Mouse (Mus musculus): ENCODE data around the gene Txnip. TPM values are rescaled to one million over a fixed set of nuclear protein-coding genes. Genes with fewer than 3 reads are reported as not detected.
A peak's percentile ranks its signal among the peaks of the same experiment; 100 is the strongest.

Txnip gene
- polyA plus RNA-seq, 1 experiment from 2014 or later: 42.8 TPM

- no peaks in the 10 kb centered on the region for H3K27me3 ChIP-seq
- ATAC-seq (ENCODE audit: insufficient read depth): no peak
- H3K4me3 ChIP-seq (replicated peaks): no peak overlapping the region
- H3K4me1 ChIP-seq (replicated peaks): peaks cover 26% of the 10 kb centered on the region
- no peak overlapping the region for H3K4me2 ChIP-seq
- H3K27ac ChIP-seq (replicated peaks): no peak overlapping the region
- no peaks in the 10 kb centered on the region for H3K9me3 ChIP-seq (replicated peaks)
- no peak overlapping the region for H3K9ac ChIP-seq
- WGBS (ENCODE audit: insufficient replicate concordance): 14% methylated on average over 8 of the region's 8 CpGs
- no peaks in the 10 kb centered on the region for H3K36me3 ChIP-seq (replicated peaks)
Measured at GRCm38 (mm10) chr3:96551203-96551602, 6.6 kb upstream of the Txnip start.

DNA sequence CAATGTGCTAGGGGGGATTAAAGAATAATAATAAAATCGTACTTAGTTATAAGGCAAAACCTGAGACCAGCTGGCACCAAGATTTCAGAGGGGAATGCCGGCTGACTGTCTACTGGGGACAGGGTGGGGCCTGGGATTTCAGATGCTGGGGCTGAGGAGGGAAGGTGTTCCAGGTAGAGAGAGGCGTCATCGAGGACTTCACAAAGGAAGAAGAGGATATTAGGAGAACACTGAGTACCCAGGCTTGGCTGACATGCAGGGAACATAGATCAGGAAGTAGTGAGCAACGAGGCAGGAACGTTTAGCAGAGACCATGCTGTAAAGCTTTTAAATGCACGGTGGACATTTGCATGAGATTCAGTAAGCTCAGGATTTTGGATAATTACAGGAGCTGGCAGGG, 5.9 kb upstream of the Txnip start:
- H3K4me3 ChIP-seq (replicated peaks): no peak overlapping the region
- 44% methylated on average over 7 of the region's 7 CpGs for WGBS (ENCODE audit: insufficient replicate concordance)
- no peak overlapping the region for H3K9ac ChIP-seq
- peaks cover 33% of the 10 kb centered on the region for H3K4me1 ChIP-seq (replicated peaks)
- no peak overlapping the region for H3K27ac ChIP-seq (replicated peaks)
- no peak overlapping the region for H3K4me2 ChIP-seq
- no peaks in the 10 kb centered on the region for H3K27me3 ChIP-seq
- no peak for ATAC-seq (ENCODE audit: insufficient read depth)
- H3K9me3 ChIP-seq (replicated peaks): no peaks in the 10 kb centered on the region
- no peaks in the 10 kb centered on the region for H3K36me3 ChIP-seq (replicated peaks)

DNA sequence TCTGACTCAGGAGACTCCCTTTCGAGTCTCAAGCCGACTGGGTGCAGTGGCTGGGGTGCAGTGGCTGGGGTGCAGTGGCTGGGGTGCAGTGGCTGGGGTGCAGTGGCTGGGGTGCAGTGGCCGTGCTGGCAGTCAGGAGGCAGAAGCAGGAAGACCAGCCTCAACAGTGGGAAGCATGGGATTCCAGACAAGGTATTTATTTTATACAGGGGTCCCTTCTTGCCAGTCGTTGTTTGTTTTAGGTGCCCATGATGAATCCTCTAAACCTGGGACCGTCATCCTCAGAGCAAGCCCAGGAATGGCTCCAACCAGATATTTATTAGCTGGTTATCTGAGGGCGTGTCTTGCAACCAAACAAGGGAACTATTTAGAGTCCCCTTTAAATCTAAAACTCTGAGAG, 4.2 kb upstream of the Txnip start:
- 36% methylated on average over 6 of the region's 6 CpGs for WGBS (ENCODE audit: insufficient replicate concordance)
- Histone ChIP-seq H3K27ac (replicated peaks) (no peak overlapping the region), H3K9ac (no peak overlapping the region), H3K27me3 (no peaks in the 10 kb centered on the region), H3K36me3 (replicated peaks) (no peaks in the 10 kb centered on the region), H3K4me3 (replicated peaks) (no peak overlapping the region), H3K4me2 (no peak overlapping the region), H3K4me1 (replicated peaks) (peaks cover 37% of the 10 kb centered on the region), H3K9me3 (replicated peaks) (no peaks in the 10 kb centered on the region)
- no peak for ATAC-seq (ENCODE audit: insufficient read depth)

GRCm38 (mm10) chr3:96554251-96554650, 3.5 kb upstream of the Txnip start:
- H3K27me3 ChIP-seq: no peaks in the 10 kb centered on the region
- H3K4me1 ChIP-seq (replicated peaks): peaks cover 38% of the 10 kb centered on the region
- no peak overlapping the region for H3K9ac ChIP-seq
- H3K9me3 ChIP-seq (replicated peaks): no peaks in the 10 kb centered on the region
- no peak overlapping the region for H3K4me2 ChIP-seq
- no peak for ATAC-seq (ENCODE audit: insufficient read depth)
- H3K36me3 ChIP-seq (replicated peaks): peaks cover 3% of the 10 kb centered on the region
- no peak overlapping the region for H3K27ac ChIP-seq (replicated peaks)
- 74% methylated on average over 6 of the region's 6 CpGs for WGBS (ENCODE audit: insufficient replicate concordance)
- no peak overlapping the region for H3K4me3 ChIP-seq (replicated peaks)

DNA sequence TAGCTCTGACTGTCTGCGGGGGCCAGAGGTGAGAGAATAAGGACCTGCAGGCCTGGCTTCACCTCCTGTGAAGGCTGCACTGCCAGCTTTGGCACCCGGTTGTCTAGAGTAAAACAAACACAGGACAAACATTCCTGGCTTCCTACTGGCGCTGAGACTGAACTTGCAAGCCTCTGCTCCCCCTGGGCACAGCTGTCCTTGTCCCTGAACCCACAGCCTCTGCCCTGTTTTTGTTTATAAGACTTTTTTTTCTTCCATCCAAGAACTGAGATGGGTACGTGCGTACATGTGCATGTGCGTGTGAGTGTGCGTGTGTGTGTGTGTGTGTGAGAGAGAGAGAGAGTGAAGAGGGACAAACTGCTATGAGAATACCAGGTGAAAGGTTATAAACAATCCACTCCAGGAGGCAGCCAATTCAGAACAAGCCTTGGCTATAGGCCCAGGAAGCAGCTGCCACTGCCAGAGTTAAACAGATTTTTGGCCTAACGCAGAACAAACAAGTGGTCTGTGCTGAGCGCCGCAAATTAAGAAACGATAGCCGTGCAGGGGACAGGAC, 2.6 kb upstream of the Txnip start:
- Histone ChIP-seq H3K27me3 (no peaks in the 10 kb centered on the region), H3K9ac (no peak overlapping the region), H3K9me3 (replicated peaks) (no peaks in the 10 kb centered on the region), H3K27ac (replicated peaks) (peak overlapping the region; percentile 70), H3K4me3 (replicated peaks) (no peak overlapping the region), H3K4me1 (replicated peaks) (peaks cover 47% of the 10 kb centered on the region), H3K36me3 (replicated peaks) (peaks cover 12% of the 10 kb centered on the region), H3K4me2 (no peak overlapping the region)
- ATAC-seq (ENCODE audit: insufficient read depth): no peak
- 70% methylated on average over 12 of the region's 12 CpGs for WGBS (ENCODE audit: insufficient replicate concordance)

GRCm38 (mm10) chr3:96555999-96556614, 1.6 kb upstream of the Txnip start:
- Histone ChIP-seq H3K9me3 (replicated peaks) (no peaks in the 10 kb centered on the region), H3K4me3 (replicated peaks) (peak overlapping the region; percentile 75), H3K4me1 (replicated peaks) (peaks cover 57% of the 10 kb centered on the region), H3K9ac (peak overlapping the region; percentile 75), H3K27me3 (no peaks in the 10 kb centered on the region), H3K36me3 (replicated peaks) (peaks cover 22% of the 10 kb centered on the region), H3K27ac (replicated peaks) (0 out of 2 replicates have a peak overlapping the region, but pooled peaks have one; percentile 89), H3K4me2 (peak overlapping the region; percentile 84)
- 59% methylated on average over 15 of the region's 15 CpGs for WGBS (ENCODE audit: insufficient replicate concordance)
- no peak for ATAC-seq (ENCODE audit: insufficient read depth)

DNA sequence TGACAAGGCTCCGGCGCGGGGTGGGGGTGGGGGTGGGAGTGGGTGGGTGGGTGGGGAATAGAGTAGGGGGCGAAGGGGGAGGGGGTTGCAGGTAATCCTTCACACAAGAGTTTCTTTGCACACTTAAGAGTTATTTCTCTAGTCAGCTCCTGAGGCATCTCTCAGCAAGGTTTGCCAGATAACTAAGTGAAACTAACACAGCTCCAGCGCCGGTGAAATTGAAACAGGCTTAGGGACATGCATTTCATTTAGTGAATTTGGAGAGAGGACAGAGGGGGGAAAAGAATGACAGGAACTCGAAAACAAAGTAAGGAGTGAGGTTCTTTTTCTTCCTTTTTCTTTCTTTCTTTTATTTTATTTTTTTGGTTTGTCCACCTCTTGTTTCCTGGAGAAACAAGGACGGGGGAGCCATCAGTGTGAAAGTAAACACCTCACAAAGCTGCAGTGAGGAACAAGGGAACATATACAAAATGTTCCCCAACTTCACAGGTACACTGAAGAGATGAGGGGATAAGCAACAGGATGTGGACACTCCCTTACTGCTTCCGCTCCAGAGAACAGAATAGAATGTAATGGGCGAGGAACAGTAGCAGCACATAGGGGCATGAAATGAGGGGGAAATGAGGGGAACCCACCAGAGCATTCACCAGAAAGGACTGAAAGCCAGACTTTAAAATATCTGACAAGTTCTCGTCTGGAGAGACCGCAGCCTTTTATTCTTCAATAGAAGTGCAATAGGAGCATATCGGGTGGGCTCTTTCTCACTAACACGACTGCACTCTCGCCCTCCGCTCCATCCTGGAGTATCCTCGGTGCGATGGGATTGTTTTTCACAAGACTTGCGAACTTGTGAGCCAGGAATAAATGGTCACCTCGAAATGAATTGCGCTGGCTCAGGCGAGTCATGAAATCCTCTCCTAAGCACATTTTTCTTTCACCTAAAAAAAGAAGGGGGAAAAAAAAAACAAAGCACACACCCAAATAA, 814 bp upstream of the Txnip start:
- H3K4me3 ChIP-seq (replicated peaks): peak overlapping the region; percentile 75
- no peaks in the 10 kb centered on the region for H3K27me3 ChIP-seq
- H3K4me2 ChIP-seq: peak overlapping the region; percentile 84
- H3K36me3 ChIP-seq (replicated peaks): peaks cover 26% of the 10 kb centered on the region
- 0 out of 2 replicates have a peak, but pooled peaks have one; percentile 22 for ATAC-seq (ENCODE audit: insufficient read depth)
- peaks cover 57% of the 10 kb centered on the region for H3K4me1 ChIP-seq (replicated peaks)
- H3K9me3 ChIP-seq (replicated peaks): no peaks in the 10 kb centered on the region
- H3K27ac ChIP-seq (replicated peaks): peak overlapping the region; percentile 89
- WGBS (ENCODE audit: insufficient replicate concordance): 1% methylated on average over 22 of the region's 22 CpGs
- peak overlapping the region; percentile 75 for H3K9ac ChIP-seq

- Histone ChIP-seq H3K4me3 (replicated peaks) (peak overlapping the region; percentile 75), H3K27me3 (no peaks in the 10 kb centered on the region), H3K4me1 (replicated peaks) (peaks cover 62% of the 10 kb centered on the region), H3K36me3 (replicated peaks) (peaks cover 26% of the 10 kb centered on the region), H3K9me3 (replicated peaks) (no peaks in the 10 kb centered on the region), H3K9ac (peak overlapping the region; percentile 87), H3K27ac (replicated peaks) (peak overlapping the region; percentile 89), H3K4me2 (peak overlapping the region; percentile 84)
- ATAC-seq (ENCODE audit: insufficient read depth): peak; percentile 22
- under 1% methylated on average over 17 of the region's 17 CpGs for WGBS (ENCODE audit: insufficient replicate concordance)
Measured at GRCm38 (mm10) chr3:96558159-96558558, 402 bp downstream of the Txnip start.

DNA sequence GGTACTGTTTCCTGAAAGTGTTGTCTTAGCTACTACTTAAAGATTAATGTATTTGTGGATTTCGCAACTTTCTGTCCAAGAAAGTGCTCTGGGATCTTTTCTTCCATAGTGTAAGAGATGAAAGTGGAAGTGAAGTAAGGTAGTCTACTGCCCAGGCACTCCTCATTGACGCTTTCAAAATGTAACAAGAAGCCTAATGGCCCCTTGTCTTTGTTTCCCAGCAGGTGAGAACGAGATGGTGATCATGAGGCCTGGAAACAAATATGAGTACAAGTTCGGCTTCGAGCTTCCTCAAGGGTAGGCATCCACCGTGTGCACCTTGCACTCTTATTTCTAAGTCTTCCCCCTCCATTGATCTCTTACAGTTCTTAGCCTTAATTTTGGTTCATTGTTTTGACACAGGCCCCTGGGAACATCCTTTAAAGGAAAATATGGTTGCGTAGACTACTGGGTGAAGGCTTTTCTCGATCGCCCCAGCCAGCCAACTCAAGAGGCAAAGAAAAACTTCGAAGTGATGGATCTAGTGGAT, 975 bp downstream of the Txnip start:
- 9% methylated on average over 10 of the region's 10 CpGs for WGBS (ENCODE audit: insufficient replicate concordance)
- peak overlapping the region; percentile 84 for H3K4me2 ChIP-seq
- H3K4me1 ChIP-seq (replicated peaks): peaks cover 60% of the 10 kb centered on the region
- ATAC-seq (ENCODE audit: insufficient read depth): no peak
- H3K9me3 ChIP-seq (replicated peaks): no peaks in the 10 kb centered on the region
- peaks cover 26% of the 10 kb centered on the region for H3K36me3 ChIP-seq (replicated peaks)
- H3K27ac ChIP-seq (replicated peaks): peak overlapping the region; percentile 89
- no peaks in the 10 kb centered on the region for H3K27me3 ChIP-seq
- peak overlapping the region; percentile 75 for H3K4me3 ChIP-seq (replicated peaks)
- H3K9ac ChIP-seq: peak overlapping the region; percentile 87

GRCm38 (mm10) chr3:96559398-96559910, 1.7 kb downstream of the Txnip start:
- H3K9me3 ChIP-seq (replicated peaks): no peaks in the 10 kb centered on the region
- H3K9ac ChIP-seq: peak overlapping the region; percentile 87
- no peak for ATAC-seq (ENCODE audit: insufficient read depth)
- H3K27ac ChIP-seq (replicated peaks): peak overlapping the region; percentile 89
- peak overlapping the region; percentile 75 for H3K4me3 ChIP-seq (replicated peaks)
- peaks cover 26% of the 10 kb centered on the region for H3K36me3 ChIP-seq (replicated peaks)
- H3K4me2 ChIP-seq: peak overlapping the region; percentile 84
- no peaks in the 10 kb centered on the region for H3K27me3 ChIP-seq
- H3K4me1 ChIP-seq (replicated peaks): peaks cover 65% of the 10 kb centered on the region
- WGBS (ENCODE audit: insufficient replicate concordance): 13% methylated on average over 12 of the region's 12 CpGs

All from liver, embryonic 15.5 days (tissue).